Mouse (Mus musculus): ENCODE measurements around the gene Cib2. TPM values are rescaled to one million over a fixed set of nuclear protein-coding genes. Genes with fewer than 3 reads are reported as not detected.
"Not testable (repeated sequence)": the region's sequence is repeated elsewhere in the genome, so short reads cannot be mapped to it uniquely, and the experiment has no call there.

Gene Cib2
- 2.6 and 2.7 TPM in 2 replicates for polyA plus RNA-seq (2016; fragmentation: Nextera tagmentation; extraction: Ambion mirVana)

DNA sequence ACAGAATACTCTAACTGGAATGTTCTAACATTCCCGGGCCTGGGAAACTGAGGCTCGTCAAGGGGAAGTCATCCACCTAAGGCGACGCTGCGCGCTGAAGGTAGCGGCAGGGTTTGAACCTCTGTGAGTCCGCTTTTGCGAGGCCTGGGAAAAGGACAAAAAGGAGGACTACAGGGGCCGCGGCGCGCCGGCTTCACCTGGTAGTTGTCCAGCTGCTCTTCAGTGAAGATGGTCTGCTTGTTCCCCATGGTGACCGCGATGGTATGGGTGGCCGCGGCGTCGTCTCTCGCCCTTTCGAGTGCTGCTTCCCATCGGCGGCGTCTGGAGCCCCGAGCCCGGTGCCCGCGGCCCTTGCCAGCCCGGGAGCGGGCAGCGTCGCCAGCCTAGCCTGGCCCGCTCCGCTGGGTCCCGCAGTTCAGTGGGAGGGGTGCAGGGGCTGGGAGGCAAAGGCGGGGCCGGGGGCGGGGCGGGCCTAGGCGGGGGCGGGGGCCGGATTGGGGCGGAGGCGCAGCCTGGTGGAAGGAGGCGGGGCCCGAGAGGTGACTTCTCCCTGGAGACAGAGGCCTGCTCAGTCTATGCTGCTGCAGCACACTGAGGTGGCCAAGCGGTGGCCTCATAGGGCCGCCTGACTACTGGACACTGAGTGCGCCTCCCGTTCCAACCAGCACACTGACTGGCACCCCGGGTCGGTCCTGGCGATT, at the start of gene Cib2:
Gene Cib2, minus strand, starts transcription at position 448 of the 701 bp plus-strand sequence.
- Histone ChIP-seq H3K9ac (peak within 1 kb of the TSS; percentile 62), H3K27me3 (replicated peaks) (peaks cover 20% of the 10 kb centered on the region), H3K36me3 (no peaks in the 10 kb centered on the region), H3K27ac (no peak within 1 kb of the TSS), H3K9me3 (replicated peaks) (no peaks in the 10 kb centered on the region), H3K4me1 (peaks cover 29% of the 10 kb centered on the region), H3K4me2 (peak within 1 kb of the TSS; percentile 92), H3K4me3 (peak within 1 kb of the TSS; percentile 61)
- 3% methylated on average over 53 of the region's 54 CpGs for WGBS (ENCODE audit: insufficient replicate concordance)
- ATAC-seq, result peak; percentile 96

DNA sequence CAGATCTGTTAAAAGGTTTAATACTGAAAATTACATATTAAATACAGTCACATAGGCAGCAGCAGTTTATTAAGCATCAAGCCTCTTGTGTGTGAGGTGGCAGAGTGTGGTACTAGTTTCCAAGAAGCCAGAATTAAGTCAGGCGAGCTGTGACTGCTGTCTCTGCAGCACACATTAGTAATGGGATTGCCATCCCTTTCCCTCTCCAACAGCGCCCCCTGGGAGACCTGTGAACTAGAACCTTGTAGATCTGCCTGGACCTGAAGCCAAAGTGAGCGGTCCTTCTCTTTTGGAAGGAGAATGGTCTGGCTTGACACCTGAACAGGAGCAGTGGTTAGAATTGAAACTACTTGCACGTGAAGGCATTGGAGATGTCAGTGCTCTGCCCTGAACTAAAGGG, 44.9 kb upstream of the Cib2 start:
- Histone ChIP-seq H3K4me3 (no peak overlapping the region), H3K27ac (no peak overlapping the region), H3K27me3 (replicated peaks) (no peaks in the 10 kb centered on the region), H3K9me3 (replicated peaks) (no peaks in the 10 kb centered on the region), H3K9ac (no peak overlapping the region), H3K4me1 (no peaks in the 10 kb centered on the region), H3K36me3 (peaks cover 52% of the 10 kb centered on the region), H3K4me2 (no peak overlapping the region)
- 48% methylated on average over 4 of the region's 4 CpGs for WGBS (ENCODE audit: insufficient replicate concordance)
- ATAC-seq, result no peak

DNA sequence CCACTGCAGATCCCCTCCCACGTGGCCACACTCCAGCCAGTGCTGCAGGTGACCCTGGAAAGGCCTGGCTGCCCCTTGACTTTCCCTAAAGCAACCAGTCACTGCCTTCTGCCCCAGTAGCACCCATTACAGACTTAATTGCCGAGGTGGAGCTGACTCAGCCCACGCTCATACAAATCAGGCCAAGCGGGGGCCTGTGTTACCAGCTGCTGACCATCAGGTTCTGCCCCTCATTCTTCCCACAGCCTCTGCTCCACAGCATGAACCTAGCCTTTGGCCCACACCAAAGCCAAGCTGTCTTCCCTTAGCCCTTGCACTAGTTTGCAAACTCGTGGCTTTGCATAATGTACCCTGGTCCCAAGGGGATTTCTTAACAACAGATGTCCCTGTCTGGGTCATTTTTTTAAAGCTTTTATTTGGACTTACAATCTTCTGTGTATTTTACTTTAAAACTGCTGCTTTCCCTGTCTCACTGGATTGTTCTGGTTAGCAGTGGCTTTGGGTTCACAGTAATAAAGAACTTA, 44.2 kb upstream of the Cib2 start:
- no peaks in the 10 kb centered on the region for H3K9me3 ChIP-seq (replicated peaks)
- no peak overlapping the region for H3K27ac ChIP-seq
- no peak for ATAC-seq
- H3K36me3 ChIP-seq, result peaks cover 59% of the 10 kb centered on the region
- WGBS (ENCODE audit: insufficient replicate concordance), result 89% methylated on average over 5 of the region's 5 CpGs
- no peaks in the 10 kb centered on the region for H3K4me1 ChIP-seq
- H3K27me3 ChIP-seq (replicated peaks), result no peaks in the 10 kb centered on the region
- no peak overlapping the region for H3K9ac ChIP-seq
- no peak overlapping the region for H3K4me2 ChIP-seq
- H3K4me3 ChIP-seq, result no peak overlapping the region

DNA sequence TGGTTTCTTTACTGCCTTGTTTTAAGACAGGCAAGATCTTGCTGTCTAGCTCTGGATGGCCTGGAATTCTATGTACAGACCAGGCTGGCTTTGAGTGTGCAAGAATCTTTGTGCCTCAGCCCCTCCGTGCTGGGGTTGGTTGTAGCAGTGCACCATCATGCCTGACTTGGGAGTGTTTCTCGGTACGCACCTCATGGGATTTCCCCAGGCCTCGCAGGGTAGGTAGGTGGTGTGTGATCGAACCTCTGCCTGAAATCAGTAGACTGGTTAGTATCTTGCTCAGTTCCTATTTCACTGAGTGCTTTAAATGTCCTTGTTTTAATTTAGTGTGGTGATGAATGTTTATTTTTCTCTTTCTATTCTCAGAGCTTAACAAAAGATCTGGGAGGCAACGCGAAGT, 42.9 kb upstream of the Cib2 start:
- H3K4me3 ChIP-seq, result no peak overlapping the region
- WGBS (ENCODE audit: insufficient replicate concordance), result 84% methylated on average over 7 of the region's 7 CpGs
- no peak overlapping the region for H3K27ac ChIP-seq
- peaks cover 72% of the 10 kb centered on the region for H3K36me3 ChIP-seq
- no peak overlapping the region for H3K4me2 ChIP-seq
- H3K4me1 ChIP-seq, result no peaks in the 10 kb centered on the region
- no peak overlapping the region for H3K9ac ChIP-seq
- H3K27me3 ChIP-seq (replicated peaks), result no peaks in the 10 kb centered on the region
- ATAC-seq, result no peak
- no peaks in the 10 kb centered on the region for H3K9me3 ChIP-seq (replicated peaks)

DNA sequence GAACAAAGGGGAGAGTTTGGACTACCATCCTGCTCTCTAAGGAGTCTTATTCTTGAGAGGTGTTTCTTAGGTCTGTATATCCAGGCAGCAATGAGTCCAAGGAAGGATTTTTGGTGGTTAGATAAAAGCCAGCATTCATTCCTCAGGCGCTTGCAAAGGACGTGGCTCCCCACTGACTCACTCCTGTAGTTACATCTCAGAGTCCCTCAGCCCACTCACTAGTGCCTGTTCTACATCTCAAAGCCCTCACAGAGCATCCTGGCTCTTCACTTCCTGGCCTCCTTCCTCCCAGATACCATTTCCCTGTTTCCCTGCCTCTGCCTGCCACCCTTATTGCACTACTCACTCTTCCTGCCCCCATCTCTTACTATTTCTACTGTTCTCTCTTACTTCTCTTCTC, 42.4 kb upstream of the Cib2 start:
- no peak for ATAC-seq
- no peaks in the 10 kb centered on the region for H3K9me3 ChIP-seq (replicated peaks)
- H3K4me3 ChIP-seq, result no peak overlapping the region
- no peaks in the 10 kb centered on the region for H3K27me3 ChIP-seq (replicated peaks)
- peaks cover 77% of the 10 kb centered on the region for H3K36me3 ChIP-seq
- H3K9ac ChIP-seq, result no peak overlapping the region
- H3K27ac ChIP-seq, result no peak overlapping the region
- no peak overlapping the region for H3K4me2 ChIP-seq
- WGBS (ENCODE audit: insufficient replicate concordance), result 66% methylated on average over 2 of the region's 2 CpGs
- no peaks in the 10 kb centered on the region for H3K4me1 ChIP-seq

DNA sequence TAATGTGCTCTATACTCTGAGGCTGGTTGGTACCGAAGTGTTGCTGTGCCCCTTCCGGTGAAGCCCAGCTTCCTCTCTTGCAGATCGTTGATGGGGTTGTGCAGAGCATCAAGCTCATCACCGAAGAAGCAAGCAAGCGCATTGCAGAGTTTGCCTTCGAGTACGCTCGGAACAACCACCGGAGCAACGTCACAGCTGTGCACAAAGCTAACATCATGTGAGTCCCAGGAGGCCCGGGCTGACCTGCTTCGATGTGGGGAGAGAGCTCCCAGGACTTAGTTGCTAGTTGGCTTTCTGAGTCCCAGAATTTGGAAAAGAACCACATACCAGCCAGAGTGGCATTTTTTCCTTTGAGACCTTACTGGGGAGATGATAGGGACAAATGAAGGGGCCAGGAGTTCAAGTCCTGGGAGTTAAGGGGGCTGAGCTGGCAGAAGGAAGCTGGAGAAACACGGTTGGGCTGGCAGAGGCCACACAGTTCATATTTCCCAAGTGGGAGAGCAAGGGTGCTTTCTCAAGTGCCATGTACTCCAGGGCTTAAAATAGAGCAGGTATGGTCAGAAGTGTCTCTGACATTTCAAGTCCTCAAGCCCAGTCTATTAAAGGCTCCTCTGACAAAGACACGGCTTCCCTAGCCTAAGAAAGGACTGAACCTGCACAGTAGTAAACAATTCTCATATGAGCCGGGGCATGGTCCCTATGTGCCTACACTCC, 36.9 kb upstream of the Cib2 start:
- no peak overlapping the region for H3K9ac ChIP-seq

DNA sequence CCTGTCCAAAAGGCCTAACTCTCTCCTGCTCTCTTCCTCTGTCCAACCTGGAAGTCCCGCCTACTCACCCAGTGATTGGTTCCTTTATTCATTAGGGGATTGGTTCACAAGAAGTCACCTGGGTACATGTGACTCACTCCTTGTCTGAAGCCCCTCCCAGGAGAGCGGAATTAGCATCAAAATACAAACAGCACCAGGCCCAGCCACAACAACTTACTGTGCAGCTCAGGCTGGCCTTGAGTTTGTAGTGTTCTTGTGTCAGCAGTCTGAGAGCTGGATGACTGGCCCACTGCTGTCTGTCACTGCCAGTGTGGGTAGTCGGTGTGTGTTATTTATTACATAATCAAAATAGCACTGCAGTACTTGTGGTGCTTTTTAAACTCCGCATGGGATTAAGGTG, 33.6 kb upstream of the Cib2 start:
- H3K27me3 ChIP-seq (replicated peaks); ATAC-seq; H3K9ac ChIP-seq; H3K27ac ChIP-seq; H3K4me3 ChIP-seq; H3K4me1 ChIP-seq; H3K4me2 ChIP-seq; H3K9me3 ChIP-seq (replicated peaks): not testable (repeated sequence)
- WGBS (ENCODE audit: insufficient replicate concordance), result 85% methylated on average over 4 of the region's 4 CpGs
- peaks cover 94% of the 10 kb centered on the region for H3K36me3 ChIP-seq

More for the DNA sequence above, 36.9 kb upstream of the Cib2 start:
- H3K4me1 ChIP-seq, result no peaks in the 10 kb centered on the region
- H3K4me3 ChIP-seq, result no peak overlapping the region
- ATAC-seq, result no peak
- no peaks in the 10 kb centered on the region for H3K9me3 ChIP-seq (replicated peaks)
- whole genome bisulfite sequencing (ENCODE audit: insufficient replicate concordance), result 86% methylated on average over 15 of the region's 15 CpGs
- no peak overlapping the region for H3K4me2 ChIP-seq
- peaks cover 97% of the 10 kb centered on the region for H3K36me3 ChIP-seq
- no peak overlapping the region for H3K27ac ChIP-seq
- H3K27me3 ChIP-seq (replicated peaks), result no peaks in the 10 kb centered on the region

DNA sequence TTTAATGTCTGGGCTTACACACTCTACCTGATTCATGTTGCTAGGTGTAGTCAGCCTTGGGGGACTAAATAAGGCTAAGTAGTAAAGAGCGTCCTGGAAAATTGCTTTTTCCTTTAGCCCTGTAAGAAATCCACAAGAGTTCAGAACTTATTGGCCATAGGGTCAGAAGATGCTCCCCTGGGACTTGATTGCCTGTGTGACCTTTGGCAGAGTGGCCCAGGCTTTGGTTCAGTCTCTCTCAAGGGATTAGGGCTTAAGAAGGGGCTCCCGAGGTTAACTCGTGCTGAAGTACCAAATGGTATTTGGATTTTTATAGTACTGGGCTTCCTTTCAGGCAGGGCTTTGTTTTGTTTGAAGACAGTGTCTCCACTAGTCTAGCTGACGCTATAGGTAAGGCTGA, 27.8 kb upstream of the Cib2 start:
- peaks cover 37% of the 10 kb centered on the region for H3K36me3 ChIP-seq
- H3K4me3 ChIP-seq, result peak overlapping the region; percentile 90
- H3K4me2 ChIP-seq, result peak overlapping the region; percentile 97
- H3K4me1 ChIP-seq, result peaks cover 38% of the 10 kb centered on the region
- no peaks in the 10 kb centered on the region for H3K9me3 ChIP-seq (replicated peaks)
- 76% methylated on average over 4 of the region's 4 CpGs for WGBS (ENCODE audit: insufficient replicate concordance)
- peak overlapping the region; percentile 91 for H3K9ac ChIP-seq
- ATAC-seq, result no peak
- no peak overlapping the region for H3K27ac ChIP-seq
- H3K27me3 ChIP-seq (replicated peaks), result no peaks in the 10 kb centered on the region

DNA sequence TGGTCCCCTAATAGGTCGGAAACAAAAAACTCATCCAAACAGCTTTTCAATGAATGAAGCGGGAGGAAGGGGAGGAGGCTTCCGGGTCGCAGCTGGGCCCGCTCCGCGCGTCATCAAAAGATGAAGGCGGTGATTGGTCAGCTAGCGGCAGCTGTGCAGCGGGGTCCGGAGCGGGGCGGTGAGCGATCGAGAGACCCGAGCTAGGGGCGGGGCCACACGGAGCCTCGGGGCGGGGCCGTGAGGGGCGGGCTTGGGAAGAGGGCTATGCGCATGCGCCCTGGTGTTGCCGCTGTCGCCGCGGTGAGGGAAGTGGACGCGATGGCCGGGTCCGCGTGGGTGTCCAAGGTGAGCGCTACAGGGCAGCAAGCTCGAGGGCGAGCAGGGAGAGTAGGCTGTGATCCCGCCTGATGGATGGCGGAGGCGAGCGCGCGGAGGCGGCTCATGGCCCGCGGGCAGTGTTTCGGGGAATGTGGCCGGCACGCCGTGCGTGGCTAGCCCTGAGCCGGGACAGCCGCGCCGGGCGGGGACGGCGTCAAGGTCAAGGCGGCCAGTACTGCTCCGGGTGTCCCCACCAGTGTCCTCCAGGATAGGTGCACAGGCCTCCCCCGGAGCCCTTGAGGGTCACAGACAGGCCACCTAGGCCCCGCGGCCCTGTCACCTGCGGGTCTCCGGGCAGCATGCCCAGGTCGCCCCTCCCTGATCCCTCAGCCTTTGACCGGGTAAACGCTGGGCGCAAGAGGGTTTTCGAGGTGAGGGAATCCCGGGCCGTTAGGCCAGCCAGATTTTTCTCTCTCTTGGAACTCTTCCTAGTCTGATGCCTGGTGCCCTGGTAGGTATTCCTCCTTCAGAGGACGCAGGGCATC, 26.4 kb upstream of the Cib2 start, which contains the start of gene Idh3a:
Gene Idh3a, plus strand, starts transcription at position 136 of the 863 bp plus-strand sequence.
- Histone ChIP-seq H3K4me1 (peaks cover 38% of the 10 kb centered on the region), H3K4me2 (peak within 1 kb of the TSS; percentile 97), H3K4me3 (peak within 1 kb of the TSS; percentile 90), H3K9ac (peak within 1 kb of the TSS; percentile 91), H3K27ac (peak within 1 kb of the TSS; percentile 72), H3K36me3 (peaks cover 23% of the 10 kb centered on the region), H3K27me3 (replicated peaks) (no peaks in the 10 kb centered on the region), H3K9me3 (replicated peaks) (no peaks in the 10 kb centered on the region)
- ATAC-seq, result peak; percentile 94
- under 1% methylated on average over 73 of the region's 73 CpGs for WGBS (ENCODE audit: insufficient replicate concordance)

DNA sequence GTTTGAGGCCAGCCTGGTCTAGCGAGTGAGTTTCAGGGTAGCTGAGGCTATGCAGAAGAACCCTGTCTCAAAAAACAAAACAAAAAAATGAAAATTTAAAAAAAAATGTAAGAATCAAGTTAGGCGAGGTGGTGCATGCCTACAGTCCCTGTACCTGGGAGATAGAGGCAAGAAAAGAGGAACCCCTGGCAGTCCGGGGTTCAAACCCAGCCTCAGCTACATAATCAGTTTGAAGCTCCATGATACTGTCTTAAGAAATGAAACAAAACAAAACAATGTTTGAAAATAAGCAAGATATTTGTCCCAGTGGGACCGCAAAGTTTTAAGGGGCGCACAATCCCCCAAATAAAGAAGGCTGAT, 25.8 kb upstream of the Cib2 start:
- Histone ChIP-seq H3K27ac (peak overlapping the region; percentile 53), H3K4me3 (peak overlapping the region; percentile 90), H3K27me3 (replicated peaks) (no peaks in the 10 kb centered on the region), H3K9me3 (replicated peaks) (no peaks in the 10 kb centered on the region), H3K36me3 (peaks cover 18% of the 10 kb centered on the region), H3K4me1 (peaks cover 38% of the 10 kb centered on the region), H3K4me2 (peak overlapping the region; percentile 97), H3K9ac (peak overlapping the region; percentile 91)
- ATAC-seq, result peak; percentile 1; the same call in 1 of the 2 replicates
- WGBS (ENCODE audit: insufficient replicate concordance), result 29% methylated on average over 5 of the region's 5 CpGs

DNA sequence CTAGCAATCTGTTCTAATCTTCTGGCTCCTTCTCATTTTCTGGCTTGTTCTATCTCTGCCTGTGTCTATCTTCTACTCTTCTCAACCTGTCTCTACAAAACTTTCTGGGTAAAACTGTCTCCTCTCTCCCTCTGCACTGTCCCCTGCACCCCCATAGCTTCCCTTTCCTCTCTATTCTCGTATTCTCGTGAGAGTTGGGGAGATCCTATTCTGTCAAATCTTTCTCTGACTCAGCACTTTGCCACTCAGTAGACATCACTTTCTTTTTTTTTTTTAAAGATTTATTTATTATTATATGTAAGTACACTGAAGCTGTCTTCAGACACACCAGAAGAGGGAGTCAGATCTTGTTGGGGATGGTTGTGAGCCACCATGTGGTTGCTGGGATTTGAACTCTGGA, 24.1 kb upstream of the Cib2 start:
- 58% methylated on average over 2 of the region's 2 CpGs for WGBS (ENCODE audit: insufficient replicate concordance)
- peaks cover 38% of the 10 kb centered on the region for H3K4me1 ChIP-seq
- H3K27ac ChIP-seq, result peak overlapping the region; percentile 77

More for the DNA sequence above, 24.1 kb upstream of the Cib2 start:
- H3K9me3 ChIP-seq (replicated peaks); ATAC-seq; H3K4me2 ChIP-seq; H3K36me3 ChIP-seq; H3K9ac ChIP-seq; H3K4me3 ChIP-seq; H3K27me3 ChIP-seq (replicated peaks): not testable (repeated sequence)
